Mouse (Mus musculus) liver, embryonic 14.5 days (tissue): ENCODE results near the gene Syce1. TPM values are rescaled to one million over a fixed set of nuclear protein-coding genes. Genes with fewer than 3 reads are reported as not detected.
"Not testable (repeated sequence)": the region's sequence is repeated elsewhere in the genome, so short reads cannot be mapped to it uniquely, and the experiment has no call there.

Experiments
- ATAC-seq: fragments of 200-750 bp; cut with Nextera tagmentation; 2 replicates; pipeline ENCODE4 v1.8.0; 2017; ENCODE audit warnings: moderate number of reproducible peaks, mild to moderate bottlenecking, moderate library complexity; ENCODE audit not compliant: insufficient read depth
- DNase-seq, 3 experiments: peaks; one replicate each; pipeline ENCODE4 v3.0.0-alpha.2; 2012 to 2013; ENCODE audit warnings: low read depth in 3 of 3, low spot score in 3 of 3
- H3K27ac ChIP-seq: fragments of 300-500 bp; sonication (generic); 2 replicates; pipeline ENCODE4 v1.5.1; 2014; ENCODE audit warnings: moderate library complexity, mild to moderate bottlenecking, control low read depth, inconsistent platforms
- H3K27me3 ChIP-seq: fragments of 300-500 bp; sonication (generic); 2 replicates; pipeline ENCODE4 v1.6.1; 2014; ENCODE audit warnings: mild to moderate bottlenecking, low read length, moderate library complexity; ENCODE audit not compliant: control insufficient read depth, insufficient read depth
- H3K36me3 ChIP-seq: fragments of 300-500 bp; sonication (generic); replicated peaks from 2 replicates; pipeline ENCODE4 v1.6.1; 2014; ENCODE audit warnings: low read depth; ENCODE audit not compliant: control insufficient read depth, insufficient read depth
- H3K4me1 ChIP-seq, 2 experiments: fragments of 200-500 bp in 1 of 2; fragments of 300-500 bp in 1 of 2; sonication (generic) in 1 of 2; replicated peaks; 2 replicates each; pipeline ENCODE4 v1.6.1; 2012 to 2014; ENCODE audit warnings: antibody characterized with exemption in 1 of 2, inconsistent platforms in 1 of 2, low read length in 1 of 2; ENCODE audit not compliant: control insufficient read depth in 2 of 2, insufficient read depth in 2 of 2
- H3K4me2 ChIP-seq: fragments of 300-500 bp; sonication (generic); 2 replicates; pipeline ENCODE4 v1.6.1; 2014; ENCODE audit warnings: low read depth, mild to moderate bottlenecking, control low read depth, moderate library complexity
- H3K4me3 ChIP-seq, 2 experiments: fragments of 200-500 bp in 1 of 2; fragments of 300-500 bp in 1 of 2; sonication (generic) in 1 of 2; 2 replicates each; pipeline ENCODE4 v1.5.1; 2012 to 2014; ENCODE audit warnings: low read depth in 2 of 2, low read length in 2 of 2, mild to moderate bottlenecking in 2 of 2, control low read depth in 1 of 2, inconsistent platforms in 1 of 2, moderate library complexity in 1 of 2; ENCODE audit not compliant: insufficient read depth in 1 of 2
- H3K9ac ChIP-seq: fragments of 300-500 bp; sonication (generic); replicated peaks from 2 replicates; pipeline ENCODE4 v1.6.1; 2014; ENCODE audit warnings: mild to moderate bottlenecking, control low read depth, moderate library complexity
- H3K9me3 ChIP-seq: fragments of 300-500 bp; sonication (generic); 2 replicates; pipeline ENCODE4 v1.6.1; 2016; ENCODE audit warnings: low read length, mixed read lengths; ENCODE audit not compliant: control insufficient read depth
- CTCF ChIP-seq: IDR thresholded peaks from 2 replicates; pipeline ENCODE4 v1.5.1; 2016; ENCODE audit warnings: antibody characterized with exemption, low read depth, control low read depth
- EP300 ChIP-seq: IDR thresholded peaks from 2 replicates; pipeline ENCODE4 v1.6.1; 2016; ENCODE audit warnings: antibody characterized with exemption, low read depth
- WGBS: fragments of 180-500 bp; shearing (Covaris S2); extraction: QIAGEN DNeasy Blood & Tissue Kit; methylation state at CpG from one replicate; pipeline ENCODE4 v1.1.7; 2014; ENCODE audit not compliant: insufficient replicate concordance; 5-methylcytosine and 5-hydroxymethylcytosine counted together
- polyA plus RNA-seq, 2 experiments: library from polyadenylated mRNA; depleted of rRNA in 1 of 2; stranded (reverse) in 1 of 2; unstranded in 1 of 2; fragments of >200 nt; fragmentation: Nextera tagmentation in 1 of 2; extraction: Ambion mirVana in 1 of 2; gene quantifications; 2 replicates each; pipeline versions ENCODE4 v1.2.1 to v1.2.3; 2012 to 2014

The Syce1 gene
- polyA plus RNA-seq, 2 experiments: 0.08 TPM; not detected in 1

DNA sequence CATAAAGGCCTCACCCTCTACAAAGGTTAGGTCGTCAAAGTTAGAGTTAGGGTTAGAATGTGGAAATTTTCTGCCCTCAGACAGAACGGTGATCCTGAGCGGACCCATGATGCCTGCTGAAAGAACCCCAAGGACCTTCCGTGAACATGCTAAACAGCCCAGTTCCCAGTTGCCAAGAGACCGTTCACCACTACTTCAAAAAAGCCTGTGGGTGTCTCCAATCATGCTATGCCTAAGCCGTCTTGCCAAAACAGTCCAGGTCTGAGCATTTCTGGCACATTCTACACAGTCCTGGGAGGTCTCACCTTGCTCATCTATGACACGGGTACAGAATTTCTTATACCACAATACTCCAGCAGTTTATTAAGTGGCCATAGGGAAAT, 392 bp upstream of the Syce1 start:
- H3K4me2 ChIP-seq: no peak overlapping the region
- no peaks in the 10 kb centered on the region for H3K9me3 ChIP-seq
- DNase-seq (no peak), ATAC-seq (no peak)
- no peaks in the 10 kb centered on the region for H3K4me1 ChIP-seq
- H3K4me3 ChIP-seq: no peak overlapping the region
- no peak overlapping the region for H3K27ac ChIP-seq
- H3K36me3 ChIP-seq: no peaks in the 10 kb centered on the region
- WGBS: 62% methylated on average over 7 of the region's 7 CpGs
- no peak overlapping the region for H3K9ac ChIP-seq
- TF ChIP-seq CTCF (no peak), EP300 (no peak)
- no peaks in the 10 kb centered on the region for H3K27me3 ChIP-seq

- Histone ChIP-seq H3K27ac (no peak overlapping the region), H3K9me3 (no peaks in the 10 kb centered on the region), H3K4me1 (no peaks in the 10 kb centered on the region), H3K4me2 (no peak overlapping the region), H3K36me3 (no peaks in the 10 kb centered on the region), H3K9ac (no peak overlapping the region), H3K4me3 (no peak overlapping the region), H3K27me3 (no peaks in the 10 kb centered on the region)
- no peak for TF ChIP-seq CTCF
- no peak for TF ChIP-seq EP300
- no peak for ATAC-seq
- DNase-seq: no peak
- WGBS: 59% methylated on average over 4 of the region's 4 CpGs
These were observed 7.1 kb downstream of the Syce1 start for GRCm38 (mm10) chr7:140780548-140780947.

DNA sequence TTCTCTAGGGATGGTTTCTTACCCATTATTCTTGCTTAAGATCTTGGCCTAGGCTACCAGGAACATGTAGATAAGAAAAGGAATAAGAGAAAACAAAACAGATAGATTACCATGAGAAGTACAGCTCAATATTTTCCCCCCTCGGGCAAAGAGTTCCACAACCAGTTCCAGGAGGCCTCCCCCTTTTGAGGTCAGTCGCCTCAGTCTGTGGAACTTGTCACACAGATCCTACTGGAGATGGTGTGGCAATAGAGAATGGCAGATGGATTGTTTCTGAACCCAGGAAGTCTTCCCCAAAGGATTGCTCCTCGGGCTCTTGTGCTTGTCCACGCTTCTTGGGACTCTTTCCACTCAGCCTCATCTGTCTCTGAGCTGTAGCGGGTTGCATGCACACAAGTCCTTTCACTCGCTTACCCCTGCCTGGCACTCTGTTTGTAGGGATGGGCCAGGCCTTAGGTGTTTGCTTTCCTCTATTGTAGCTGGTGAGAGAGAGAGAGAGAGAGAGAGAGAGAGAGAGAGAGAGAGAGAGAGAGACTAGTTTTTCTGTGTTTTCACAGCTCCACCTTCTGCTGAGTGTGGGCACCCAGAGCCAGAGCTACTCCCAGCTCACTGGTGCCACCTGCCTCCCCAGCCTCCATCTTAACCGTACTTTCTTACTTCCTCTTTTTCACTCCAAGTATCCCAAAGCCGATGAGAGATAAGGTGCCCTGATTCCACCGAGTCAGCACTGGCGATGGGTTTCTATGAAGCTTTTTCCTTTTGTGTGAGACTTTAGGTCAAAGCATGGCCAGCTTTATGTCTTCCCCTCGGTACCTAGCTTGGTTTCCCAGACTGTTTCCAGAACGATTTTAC, 21.5 kb downstream of the Syce1 start:
- Histone ChIP-seq H3K4me1 (no peaks in the 10 kb centered on the region), H3K27me3 (no peaks in the 10 kb centered on the region), H3K36me3 (no peaks in the 10 kb centered on the region), H3K4me3 (no peak overlapping the region), H3K4me2 (no peak overlapping the region), H3K9me3 (no peaks in the 10 kb centered on the region), H3K27ac (no peak overlapping the region), H3K9ac (no peak overlapping the region)
- ATAC-seq: no peak
- no peak for DNase-seq
- 41% methylated on average over 12 of the region's 12 CpGs for WGBS
- TF ChIP-seq EP300 (no peak), CTCF (no peak)

- not testable (repeated sequence) for H3K4me2 ChIP-seq, H3K4me1 ChIP-seq, H3K4me3 ChIP-seq, H3K9ac ChIP-seq, H3K27me3 ChIP-seq, H3K9me3 ChIP-seq, DNase-seq, H3K27ac ChIP-seq, H3K36me3 ChIP-seq, ATAC-seq
- WGBS: 28% methylated on average over 1 of the region's 1 CpGs
These were observed 22.3 kb downstream of the Syce1 start for GRCm38 (mm10) chr7:140765391-140765790.

DNA sequence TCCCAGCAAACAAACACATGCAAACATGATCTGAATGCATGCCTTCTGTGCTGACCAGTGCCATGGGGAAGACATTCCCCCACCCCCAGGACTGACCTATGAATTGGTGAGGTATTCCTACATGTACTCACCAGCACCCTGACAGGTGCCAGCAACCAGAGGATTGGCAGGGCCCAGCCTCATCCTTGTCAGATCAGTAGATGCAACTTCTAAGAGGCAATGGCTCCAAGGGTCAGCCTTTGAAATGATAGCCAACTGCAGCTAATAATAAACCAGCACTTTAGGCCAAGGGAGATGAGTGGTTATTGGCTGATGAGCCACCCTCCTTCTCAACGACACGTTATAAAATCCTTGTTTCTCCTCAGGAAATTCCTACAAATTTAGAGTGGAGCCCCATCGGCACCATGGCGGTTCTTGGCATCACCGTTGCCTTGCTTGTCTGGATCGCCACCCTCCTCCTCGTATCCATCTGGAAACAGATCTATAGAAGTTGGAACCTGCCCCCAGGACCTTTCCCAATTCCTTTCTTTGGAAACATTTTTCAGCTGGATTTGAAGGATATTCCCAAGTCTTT, 24.1 kb downstream of the Syce1 start, which contains the start of gene Cyp2e1:
Cyp2e1 (plus strand) TSS at position 293 of the 574 bp plus-strand sequence.
- no peak for TF ChIP-seq CTCF
- TF ChIP-seq EP300: no peak
- no peaks in the 10 kb centered on the region for H3K4me1 ChIP-seq
- H3K36me3 ChIP-seq: no peaks in the 10 kb centered on the region
- no peak within 1 kb of the TSS for H3K4me3 ChIP-seq
- no peak for ATAC-seq
- no peaks in the 10 kb centered on the region for H3K27me3 ChIP-seq
- DNase-seq: no peak
- no peaks in the 10 kb centered on the region for H3K9me3 ChIP-seq
- H3K9ac ChIP-seq: no peak within 1 kb of the TSS
- no peak within 1 kb of the TSS for H3K4me2 ChIP-seq
- no peak within 1 kb of the TSS for H3K27ac ChIP-seq
- WGBS: 63% methylated on average over 7 of the region's 7 CpGs
